Comparison of ENCODE assay signal across 15 mouse cellular contexts in genomic region chr10:68495246-68495645, GRCm38 (mm10). TPM values are rescaled to one million over a fixed set of nuclear protein-coding genes. Genes with fewer than 3 reads are reported as not detected.
"Had no signal": no experiment of that assay in that cellular context is flagged by ENCODE, and none has a peak within 500 bp of the region (broad histone marks: within the 10 kb centered on the region; RNA-seq: fewer than 3 reads in every experiment).

No protein-coding gene starts in this region.

- H3K4me1 ChIP-seq: midbrain, embryonic 13.5 days; midbrain, embryonic 15.5 days; neural tube, embryonic 12.5 days had no signal

- H3K9ac ChIP-seq: lung, embryonic 15.5 days; midbrain, embryonic 13.5 days; midbrain, embryonic 15.5 days; neural tube, embryonic 12.5 days had no signal

- DNase-seq: lung, adult 2 months; lung, postnatal 14 days; lung, postnatal 36 days; right cerebral cortex, postnatal 14 days; thymus, adult 18-20 months; thymus, postnatal 14 days; thymus, postnatal 36 days had no signal

- H3K9me3 ChIP-seq: lung, embryonic 15.5 days; midbrain, embryonic 13.5 days; midbrain, embryonic 15.5 days; neural tube, embryonic 12.5 days had no signal

- H3K4me2 ChIP-seq: lung, embryonic 15.5 days; midbrain, embryonic 11.5 days; midbrain, embryonic 13.5 days; midbrain, embryonic 15.5 days; neural tube, embryonic 12.5 days had no signal

- H3K27ac ChIP-seq: lung, embryonic 15.5 days; macrophage; midbrain, embryonic 13.5 days; midbrain, embryonic 15.5 days; neural tube, embryonic 12.5 days had no signal

- H3K27me3 ChIP-seq: lung, embryonic 15.5 days; megakaryocyte, embryonic 14.5 days; midbrain, embryonic 13.5 days; midbrain, embryonic 15.5 days; neural tube, embryonic 12.5 days had no signal

- H3K4me3 ChIP-seq: lung, embryonic 15.5 days; megakaryocyte, embryonic 14.5 days; midbrain, embryonic 13.5 days; midbrain, embryonic 15.5 days; neural tube, embryonic 12.5 days had no signal

- H3K36me3 ChIP-seq: lung, embryonic 15.5 days; midbrain, embryonic 13.5 days; midbrain, embryonic 15.5 days; neural tube, embryonic 12.5 days had no signal

- ATAC-seq: lung, postnatal 0 days; midbrain, embryonic 13.5 days; midbrain, embryonic 15.5 days had no signal

RNA-seq across cellular contexts. Expression of gene Cabcoco1, which starts 46.5 kb away (rescaled TPM):
- polyA plus RNA-seq: macrophage had no signal
